Mouse (Mus musculus): Measurements from ENCODE around the gene Mettl5. TPM values are rescaled to one million over a fixed set of nuclear protein-coding genes. Genes with fewer than 3 reads are reported as not detected.

The Mettl5 gene
- total and polyA plus RNA-seq, 2 experiments from 2014 or later, result 13.1 to 45.7 TPM

- H3K9me3 ChIP-seq (replicated peaks; ENCODE audit: control insufficient read depth, low read length), result no peaks in the 10 kb centered on the region
- H3K27me3 ChIP-seq (ENCODE audit: control insufficient read depth, insufficient read depth, low read length), result no peaks in the 10 kb centered on the region
- peaks cover 33% of the 10 kb centered on the region for H3K36me3 ChIP-seq (replicated peaks; ENCODE audit: control insufficient read depth, insufficient read depth, low read length)
- no peak for DNase-seq (ENCODE audit: low spot score)
- no peak overlapping the region for H3K4me2 ChIP-seq (ENCODE audit: low read depth, low read length)
- no peak overlapping the region for H3K4me3 ChIP-seq (ENCODE audit: low read depth, low read length)
- ATAC-seq (ENCODE audit: insufficient read depth, low read depth), result no peak
- WGBS, result 72% methylated on average over 10 of the region's 10 CpGs
- H3K4me1 ChIP-seq (ENCODE audit: control insufficient read depth, insufficient read depth), result 0 out of 2 replicates have a peak, but pooled peaks cover 9% of the 10 kb centered on the region
- no peak overlapping the region for H3K9ac ChIP-seq (replicated peaks; ENCODE audit: low read depth, low read length)
- H3K27ac ChIP-seq (ENCODE audit: low read depth), result peak overlapping the region; percentile 16; the same call in 1 of the 2 replicates
- no peak for TF ChIP-seq CTCF (IDR thresholded peaks at IDR 0.05; ENCODE audit: low read depth)
- TF ChIP-seq EP300 (IDR thresholded peaks at IDR 0.05; ENCODE audit: low read depth), result no peak
Measured at GRCm38 (mm10) chr2:69825898-69826297, 59.5 kb downstream of the Mettl5 start.

- peak overlapping the region; percentile 96 for H3K9ac ChIP-seq (replicated peaks; ENCODE audit: low read depth, low read length)
- DNase-seq (ENCODE audit: low spot score) (peak; percentile 34), ATAC-seq (ENCODE audit: insufficient read depth, low read depth) (peak; percentile 65)
- 2% methylated on average over 45 of the region's 45 CpGs for WGBS
- 0 out of 2 replicates have a peak, but pooled peaks cover 9% of the 10 kb centered on the region for H3K4me1 ChIP-seq (ENCODE audit: control insufficient read depth, insufficient read depth)
- TF ChIP-seq EP300 (IDR thresholded peaks at IDR 0.05; ENCODE audit: low read depth) (no peak), CTCF (IDR thresholded peaks at IDR 0.05; ENCODE audit: low read depth) (no peak)
- H3K27ac ChIP-seq (ENCODE audit: low read depth), result peak overlapping the region; percentile 97
- H3K9me3 ChIP-seq (replicated peaks; ENCODE audit: control insufficient read depth, low read length), result no peaks in the 10 kb centered on the region
- H3K4me3 ChIP-seq (ENCODE audit: low read depth, low read length), result peak overlapping the region; percentile 96
- H3K4me2 ChIP-seq (ENCODE audit: low read depth, low read length), result peak overlapping the region; percentile 92
- H3K27me3 ChIP-seq (ENCODE audit: control insufficient read depth, insufficient read depth, low read length), result no peaks in the 10 kb centered on the region
- peaks cover 11% of the 10 kb centered on the region for H3K36me3 ChIP-seq (replicated peaks; ENCODE audit: control insufficient read depth, insufficient read depth, low read length)
Measured at GRCm38 (mm10) chr2:69823129-69823677, 62.2 kb downstream of the Mettl5 start.

- Histone ChIP-seq H3K9ac (replicated peaks; ENCODE audit: low read depth, low read length) (peak overlapping the region; percentile 96), H3K4me2 (ENCODE audit: low read depth, low read length) (peak overlapping the region; percentile 92), H3K9me3 (replicated peaks; ENCODE audit: control insufficient read depth, low read length) (no peaks in the 10 kb centered on the region), H3K4me3 (ENCODE audit: low read depth, low read length) (peak overlapping the region; percentile 96), H3K4me1 (ENCODE audit: control insufficient read depth, insufficient read depth) (0 out of 2 replicates have a peak, but pooled peaks cover 9% of the 10 kb centered on the region), H3K36me3 (replicated peaks; ENCODE audit: control insufficient read depth, insufficient read depth, low read length) (peaks cover 7% of the 10 kb centered on the region), H3K27me3 (ENCODE audit: control insufficient read depth, insufficient read depth, low read length) (no peaks in the 10 kb centered on the region), H3K27ac (ENCODE audit: low read depth) (peak overlapping the region; percentile 97)
- under 1% methylated on average over 55 of the region's 80 CpGs for whole genome bisulfite sequencing
- ATAC-seq (ENCODE audit: insufficient read depth, low read depth) (peak; percentile 81), DNase-seq (ENCODE audit: low spot score) (peak; percentile 63)
- TF ChIP-seq CTCF (IDR thresholded peaks at IDR 0.05; ENCODE audit: low read depth) (no peak), EP300 (IDR thresholded peaks at IDR 0.05; ENCODE audit: low read depth) (no peak)
Measured at GRCm38 (mm10) chr2:69822361-69823128, 62.9 kb downstream of the Mettl5 start.

- Histone ChIP-seq H3K4me2 (ENCODE audit: low read depth, low read length) (peak within 1 kb of the TSS; percentile 92), H3K36me3 (replicated peaks; ENCODE audit: control insufficient read depth, insufficient read depth, low read length) (peaks cover 6% of the 10 kb centered on the region), H3K4me1 (ENCODE audit: control insufficient read depth, insufficient read depth) (0 out of 2 replicates have a peak, but pooled peaks cover 10% of the 10 kb centered on the region), H3K9me3 (replicated peaks; ENCODE audit: control insufficient read depth, low read length) (no peaks in the 10 kb centered on the region), H3K4me3 (ENCODE audit: low read depth, low read length) (peak within 1 kb of the TSS; percentile 96), H3K27me3 (ENCODE audit: control insufficient read depth, insufficient read depth, low read length) (no peaks in the 10 kb centered on the region), H3K27ac (ENCODE audit: low read depth) (peak within 1 kb of the TSS; percentile 97), H3K9ac (replicated peaks; ENCODE audit: low read depth, low read length) (peak within 1 kb of the TSS; percentile 96)
- DNase-seq (ENCODE audit: low spot score), result peak; percentile 77
- no peak for TF ChIP-seq EP300 (IDR thresholded peaks at IDR 0.05; ENCODE audit: low read depth)
- TF ChIP-seq CTCF (IDR thresholded peaks at IDR 0.05; ENCODE audit: low read depth), result no peak
- peak; percentile 42; the same call in 1 of the 2 replicates for ATAC-seq (ENCODE audit: insufficient read depth, low read depth)
- 1% methylated on average over 8 of the region's 8 CpGs for WGBS
Measured at GRCm38 (mm10) chr2:69821711-69822110, 63.7 kb downstream of the Mettl5 start, which contains the start of gene Klhl23. TSS of gene Klhl23 (plus strand) at chr2:69821944.

Other genes starting within 250 kb of the Mettl5 start
- 3.2 and 6.0 TPM in 2 replicates for gene Bbs5, start 238.4 kb downstream of the Mettl5 start, total RNA-seq (2014; rRNA removed; ENCODE audit: low replicate concordance)
- 8.6 and 10.4 TPM in 2 replicates for gene Bbs5, start 238.4 kb downstream of the Mettl5 start, polyA plus RNA-seq (2015; fragmentation: Nextera tagmentation; extraction: Ambion mirVana)
- gene Klhl41, start 215.5 kb downstream of the Mettl5 start, total RNA-seq (2014; rRNA removed; ENCODE audit: low replicate concordance), result 26.5 and 42.0 TPM in 2 replicates
- gene Klhl41, start 215.5 kb downstream of the Mettl5 start, polyA plus RNA-seq (2015; fragmentation: Nextera tagmentation; extraction: Ambion mirVana), result 35.4 and 36.9 TPM in 2 replicates
- 22.5 and 40.3 TPM in 2 replicates for gene Fastkd1, start 172.1 kb downstream of the Mettl5 start, total RNA-seq (2014; rRNA removed; ENCODE audit: low replicate concordance)
- 18.7 and 18.9 TPM in 2 replicates for gene Fastkd1, start 172.1 kb downstream of the Mettl5 start, polyA plus RNA-seq (2015; fragmentation: Nextera tagmentation; extraction: Ambion mirVana)
- gene Ppig, start 163.1 kb downstream of the Mettl5 start, total RNA-seq (2014; rRNA removed; ENCODE audit: low replicate concordance), result 3.6 and 19.9 TPM in 2 replicates
- 87.8 and 91.6 TPM in 2 replicates for gene Ppig, start 163.1 kb downstream of the Mettl5 start, polyA plus RNA-seq (2015; fragmentation: Nextera tagmentation; extraction: Ambion mirVana)
- not detected in 2 replicates for gene Ccdc173, start 96.0 kb downstream of the Mettl5 start, total RNA-seq (2014; rRNA removed; ENCODE audit: low replicate concordance)
- 1.2 and 1.6 TPM in 2 replicates for gene Ccdc173, start 96.0 kb downstream of the Mettl5 start, polyA plus RNA-seq (2015; fragmentation: Nextera tagmentation; extraction: Ambion mirVana)
- 8.8 and 43.7 TPM in 2 replicates for gene Phospho2, start 96.0 kb downstream of the Mettl5 start, total RNA-seq (2014; rRNA removed; ENCODE audit: low replicate concordance)
- gene Phospho2, start 96.0 kb downstream of the Mettl5 start, polyA plus RNA-seq (2015; fragmentation: Nextera tagmentation; extraction: Ambion mirVana), result 24.9 and 27.1 TPM in 2 replicates
- 69.9 and 129 TPM in 2 replicates for gene Klhl23, start 63.7 kb downstream of the Mettl5 start, total RNA-seq (2014; rRNA removed; ENCODE audit: low replicate concordance)
- 33.9 and 43.0 TPM in 2 replicates for gene Klhl23, start 63.7 kb downstream of the Mettl5 start, polyA plus RNA-seq (2015; fragmentation: Nextera tagmentation; extraction: Ambion mirVana)
- 31.0 and 31.9 TPM in 2 replicates for gene Ssb, start 24.1 kb downstream of the Mettl5 start, total RNA-seq (2014; rRNA removed; ENCODE audit: low replicate concordance)
- gene Ssb, start 24.1 kb downstream of the Mettl5 start, polyA plus RNA-seq (2015; fragmentation: Nextera tagmentation; extraction: Ambion mirVana), result 157 and 172 TPM in 2 replicates
- 42.6 and 55.0 TPM in 2 replicates for gene Ubr3, start 11.6 kb upstream of the Mettl5 start, total RNA-seq (2014; rRNA removed; ENCODE audit: low replicate concordance)
- gene Ubr3, start 11.6 kb upstream of the Mettl5 start, polyA plus RNA-seq (2015; fragmentation: Nextera tagmentation; extraction: Ambion mirVana), result 9.6 and 12.9 TPM in 2 replicates
- 0.04 and 0.58 TPM in 2 replicates for gene Myo3b, start 153.5 kb upstream of the Mettl5 start, total RNA-seq (2014; rRNA removed; ENCODE audit: low replicate concordance)
- gene Myo3b, start 153.5 kb upstream of the Mettl5 start, polyA plus RNA-seq (2015; fragmentation: Nextera tagmentation; extraction: Ambion mirVana), result 0.15 and 0.19 TPM in 2 replicates